Mouse (Mus musculus) G1E (cell line): Measurements from ENCODE around the gene Carf.
A peak's percentile ranks its signal among the peaks of the same experiment; 100 is the strongest.

Experiments used
- CTCF ChIP-seq: IDR thresholded peaks from 2 replicates; pipeline ENCODE4 v1.5.1; 2012; ENCODE audit warnings: low read depth, low read length, inconsistent platforms, mixed read lengths
- GATA1 ChIP-seq: IDR thresholded peaks from 2 replicates; pipeline ENCODE4 v1.6.1; 2012; ENCODE audit warnings: borderline replicate concordance, low read length, inconsistent platforms, mixed read lengths
- POLR2AphosphoS5 ChIP-seq: IDR thresholded peaks from 2 replicates; pipeline ENCODE4 v1.6.1; 2012; ENCODE audit warnings: low read depth, low read length, inconsistent platforms; ENCODE audit not compliant: insufficient replicate concordance
- TAL1 ChIP-seq: conservative IDR thresholded peaks from 2 replicates; pipeline ENCODE4 v1.6.1; 2012; ENCODE audit warnings: low read depth, low read length, inconsistent platforms, mixed read lengths

DNA sequence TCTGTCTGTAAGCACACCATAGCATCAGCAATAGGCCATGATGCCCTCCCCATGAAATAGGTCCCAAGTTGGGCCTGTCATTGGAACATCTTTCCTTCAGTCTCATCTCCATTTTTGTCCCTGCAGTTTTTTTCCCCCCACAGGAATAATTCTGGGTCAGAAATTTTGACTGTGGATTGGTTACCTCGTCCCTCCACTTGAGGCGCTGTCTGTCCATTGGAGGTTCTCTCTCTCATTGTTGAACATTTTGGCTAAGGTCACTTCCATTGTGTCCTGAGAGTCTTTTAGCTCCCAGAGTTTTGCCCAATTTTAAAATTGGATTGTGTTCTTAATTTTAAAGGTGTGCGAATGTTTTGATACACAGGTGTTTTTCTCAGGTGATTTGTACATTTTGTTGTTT, 98.8 kb downstream of the Carf start:
- TF ChIP-seq CTCF, result peak; percentile 20; the same call in 1 of the 2 replicates
- TF ChIP-seq TAL1, result no peak
- TF ChIP-seq GATA1, result no peak
- no peak for TF ChIP-seq POLR2AphosphoS5
